Mouse (Mus musculus) testis, postnatal 10 days (tissue): Measurements from ENCODE around the gene Tmpo.

ENCODE experiments used
- DNase-seq: peaks from one replicate; pipeline ENCODE4 v3.0.0; 2021; ENCODE audit warnings: low spot score

Gene Tmpo

GRCm38 (mm10) chr10:91109841-91110240 lies 71.3 kb downstream of the Tmpo start:
- no peak for DNase-seq

- DNase-seq = no peak
Observed at GRCm38 (mm10) chr10:91105981-91106380, 75.1 kb downstream of the Tmpo start.

- DNase-seq = no peak
Observed at GRCm38 (mm10) chr10:91102799-91103590, 78.1 kb downstream of the Tmpo start.

GRCm38 (mm10) chr10:91101936-91102335 lies 79.2 kb downstream of the Tmpo start:
- no peak for DNase-seq

- DNase-seq = no peak
Observed at GRCm38 (mm10) chr10:91100101-91100500, 81.0 kb downstream of the Tmpo start.

GRCm38 (mm10) chr10:91098056-91098455 lies 83.1 kb downstream of the Tmpo start:
- no peak for DNase-seq
